Mouse (Mus musculus) neural tube, embryonic 14.5 days (tissue): ENCODE results near the gene Asb16. TPM values are rescaled to one million over a fixed set of nuclear protein-coding genes. Genes with fewer than 3 reads are reported as not detected.

Experiments used
- ATAC-seq: fragments of 200-750 bp; cut with Nextera tagmentation; 2 replicates; pipeline ENCODE4 v1.8.0; 2017; ENCODE audit warnings: low read depth, mild to moderate bottlenecking, moderate TSS enrichment, moderate library complexity
- H3K27ac ChIP-seq: fragments of 300-500 bp; sonication (generic); 2 replicates; pipeline ENCODE4 v1.5.1; 2014; ENCODE audit warnings: low read depth, mild to moderate bottlenecking, control low read depth, low read length, moderate library complexity, mixed read lengths
- H3K27me3 ChIP-seq: fragments of 300-500 bp; sonication (generic); 2 replicates; pipeline ENCODE4 v1.6.1; 2014; ENCODE audit warnings: low read length; ENCODE audit not compliant: control insufficient read depth, insufficient read depth
- H3K36me3 ChIP-seq: fragments of 300-500 bp; sonication (generic); 2 replicates; pipeline ENCODE4 v1.6.1; 2014; ENCODE audit warnings: low read length, mixed read lengths; ENCODE audit not compliant: control insufficient read depth, insufficient read depth
- H3K4me1 ChIP-seq: fragments of 300-500 bp; sonication (generic); 2 replicates; pipeline ENCODE4 v1.6.1; 2014; ENCODE audit warnings: low read length; ENCODE audit not compliant: control insufficient read depth, insufficient read depth
- H3K4me2 ChIP-seq: fragments of 300-500 bp; sonication (generic); 2 replicates; pipeline ENCODE4 v1.6.1; 2014; ENCODE audit warnings: mild to moderate bottlenecking, low read depth, low read length, control low read depth
- H3K4me3 ChIP-seq: fragments of 300-500 bp; sonication (generic); 2 replicates; pipeline ENCODE4 v1.5.1; 2014; ENCODE audit warnings: low read depth, low read length, control low read depth, mixed read lengths
- H3K9ac ChIP-seq: fragments of 300-500 bp; sonication (generic); replicated peaks from 2 replicates; pipeline ENCODE4 v1.6.1; 2014; ENCODE audit warnings: low read depth, mild to moderate bottlenecking, control low read depth, low read length, mixed read lengths
- H3K9me3 ChIP-seq: fragments of 300-500 bp; sonication (generic); 2 replicates; pipeline ENCODE4 v1.6.1; 2016; ENCODE audit warnings: low read length; ENCODE audit not compliant: control insufficient read depth
- WGBS: fragments of 180-500 bp; shearing (Covaris S2); extraction: QIAGEN DNeasy Blood & Tissue Kit; methylation state at CpG from one replicate; pipeline ENCODE4 v1.1.7; 2014; 5-methylcytosine and 5-hydroxymethylcytosine counted together
- polyA plus RNA-seq: library from polyadenylated mRNA; unstranded; fragments of >200 nt; fragmentation: Nextera tagmentation; extraction: Ambion mirVana; gene quantifications from 2 replicates; pipeline ENCODE4 v1.2.1, GENCODE M21; 2014

Asb16 gene
- polyA plus RNA-seq, 1 experiment from 2014 or later: 0.23 TPM

DNA sequence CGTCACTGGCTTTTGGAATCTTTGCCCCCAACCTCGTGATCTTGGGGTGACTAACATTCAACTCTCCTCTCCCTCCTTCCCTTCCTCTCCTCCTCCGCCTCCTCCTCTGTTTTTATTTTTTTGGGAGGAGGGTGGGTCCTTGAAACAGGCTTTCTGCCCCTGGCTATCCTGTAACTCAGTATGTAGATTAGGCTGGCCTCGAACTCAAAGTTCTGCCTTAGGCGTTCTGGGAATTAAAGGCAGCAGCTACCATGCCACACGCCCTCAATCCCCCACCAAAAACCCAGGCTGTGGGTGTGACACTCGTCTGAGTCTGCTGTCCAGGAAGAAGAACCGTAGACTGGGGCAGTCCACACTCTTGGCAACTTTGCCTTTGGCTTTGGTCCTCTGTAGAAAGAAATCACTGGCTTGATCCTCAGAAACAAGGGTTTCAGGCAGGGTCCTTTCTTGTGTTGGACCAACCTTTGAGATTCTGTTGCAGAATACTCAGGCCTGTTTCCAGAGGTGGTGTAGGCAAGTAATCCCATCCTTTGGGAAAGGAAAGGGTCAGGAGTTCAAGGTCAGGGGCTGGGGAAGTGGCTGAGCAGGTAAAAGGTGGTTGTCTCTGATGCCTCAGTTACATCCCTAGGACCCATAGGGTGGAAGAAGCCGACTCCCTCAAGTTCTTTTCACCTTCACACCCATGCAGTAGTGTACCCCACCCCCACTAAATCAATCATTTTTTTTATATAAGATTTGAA, 19.0 kb upstream of the Asb16 start:
- Histone ChIP-seq H3K27me3 (no peaks in the 10 kb centered on the region), H3K4me3 (peak overlapping the region; percentile 37), H3K9ac (no peak overlapping the region), H3K27ac (no peak overlapping the region), H3K4me2 (peak overlapping the region; percentile 73; the same call in 1 of the 2 replicates), H3K4me1 (peaks cover 21% of the 10 kb centered on the region), H3K36me3 (no peaks in the 10 kb centered on the region), H3K9me3 (no peaks in the 10 kb centered on the region)
- ATAC-seq: no peak
- 14% methylated on average over 9 of the region's 9 CpGs for WGBS

- Histone ChIP-seq H3K4me3 (no peak overlapping the region), H3K9ac (no peak overlapping the region), H3K4me2 (no peak overlapping the region), H3K36me3 (no peaks in the 10 kb centered on the region), H3K27me3 (no peaks in the 10 kb centered on the region), H3K27ac (no peak overlapping the region), H3K4me1 (peaks cover 3% of the 10 kb centered on the region; the same call in 1 of the 2 replicates), H3K9me3 (no peaks in the 10 kb centered on the region)
- 31% methylated on average over 9 of the region's 9 CpGs for WGBS
- ATAC-seq: no peak
Observed at GRCm38 (mm10) chr11:102257514-102257913, 11.0 kb upstream of the Asb16 start.

GRCm38 (mm10) chr11:102258095-102258494, 10.4 kb upstream of the Asb16 start:
- ATAC-seq: no peak
- H3K4me2 ChIP-seq: no peak overlapping the region
- H3K27me3 ChIP-seq: no peaks in the 10 kb centered on the region
- H3K36me3 ChIP-seq: no peaks in the 10 kb centered on the region
- no peak overlapping the region for H3K9ac ChIP-seq
- 83% methylated on average over 6 of the region's 6 CpGs for WGBS
- H3K4me3 ChIP-seq: no peak overlapping the region
- no peak overlapping the region for H3K27ac ChIP-seq
- H3K4me1 ChIP-seq: peaks cover 3% of the 10 kb centered on the region; the same call in 1 of the 2 replicates
- no peaks in the 10 kb centered on the region for H3K9me3 ChIP-seq

- Histone ChIP-seq H3K27ac (no peak overlapping the region), H3K4me2 (no peak overlapping the region), H3K27me3 (no peaks in the 10 kb centered on the region), H3K4me1 (peaks cover 3% of the 10 kb centered on the region; the same call in 1 of the 2 replicates), H3K4me3 (no peak overlapping the region), H3K36me3 (no peaks in the 10 kb centered on the region), H3K9ac (no peak overlapping the region), H3K9me3 (no peaks in the 10 kb centered on the region)
- WGBS: 88% methylated on average over 3 of the region's 3 CpGs
- ATAC-seq: no peak
Observed at GRCm38 (mm10) chr11:102258521-102258920, 10.0 kb upstream of the Asb16 start.

DNA sequence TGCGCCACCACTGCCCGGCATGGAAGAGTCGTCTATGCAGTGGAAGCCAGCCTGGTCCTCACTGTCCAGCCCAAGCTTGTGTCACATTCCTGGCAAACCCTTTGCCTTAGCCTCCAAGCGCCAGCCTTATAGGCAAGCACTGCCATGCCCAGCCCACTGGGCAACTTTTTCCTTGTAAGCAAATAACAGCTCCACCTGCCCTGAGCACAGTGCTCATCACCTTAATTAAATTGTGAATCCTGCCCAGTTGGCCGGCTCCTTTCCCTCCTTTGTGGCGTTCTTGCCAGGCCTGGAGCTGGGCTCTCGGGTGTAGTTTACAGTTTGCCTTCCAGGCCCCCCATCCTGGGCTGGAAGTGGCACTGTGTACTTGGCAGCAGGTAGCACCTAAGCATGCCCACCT, 5.3 kb upstream of the Asb16 start:
- WGBS: 94% methylated on average over 7 of the region's 7 CpGs
- Histone ChIP-seq H3K36me3 (no peaks in the 10 kb centered on the region), H3K4me3 (no peak overlapping the region), H3K27me3 (no peaks in the 10 kb centered on the region), H3K4me2 (no peak overlapping the region), H3K9ac (no peak overlapping the region), H3K4me1 (no peaks in the 10 kb centered on the region), H3K27ac (no peak overlapping the region), H3K9me3 (no peaks in the 10 kb centered on the region)
- no peak for ATAC-seq

DNA sequence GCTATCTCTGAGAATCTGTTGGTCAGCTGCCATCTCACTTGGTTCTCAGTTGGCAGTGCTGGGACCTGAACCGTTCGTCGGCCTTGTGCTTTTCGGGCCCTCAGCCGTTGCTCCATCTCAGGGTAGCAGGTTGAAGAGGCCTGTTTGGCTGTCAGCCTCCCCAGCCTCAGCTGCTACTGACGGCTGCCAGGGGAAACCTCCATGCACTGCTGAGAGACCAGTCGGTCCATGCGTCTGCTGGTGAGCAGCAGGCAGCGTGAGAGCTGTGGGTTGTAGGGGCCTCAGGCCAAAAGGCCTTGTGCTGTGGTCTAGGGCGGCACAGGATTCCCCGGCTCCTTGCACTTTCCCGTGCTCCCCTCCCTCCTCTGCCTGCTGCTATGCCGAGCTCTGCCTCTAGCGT, 2.7 kb upstream of the Asb16 start:
- ATAC-seq: no peak
- WGBS: 76% methylated on average over 14 of the region's 14 CpGs
- Histone ChIP-seq H3K36me3 (no peaks in the 10 kb centered on the region), H3K4me1 (no peaks in the 10 kb centered on the region), H3K9me3 (no peaks in the 10 kb centered on the region), H3K27ac (no peak overlapping the region), H3K4me3 (no peak overlapping the region), H3K4me2 (no peak overlapping the region), H3K9ac (no peak overlapping the region), H3K27me3 (no peaks in the 10 kb centered on the region)

GRCm38 (mm10) chr11:102266631-102267355, 1.8 kb upstream of the Asb16 start:
- WGBS: 89% methylated on average over 8 of the region's 8 CpGs

GRCm38 (mm10) chr11:102267480-102267879, 1.1 kb upstream of the Asb16 start:
- ATAC-seq: peak; percentile 71; the same call in 1 of the 2 replicates
- 9% methylated on average over 11 of the region's 11 CpGs for WGBS
- Histone ChIP-seq H3K36me3 (no peaks in the 10 kb centered on the region), H3K27ac (no peak overlapping the region), H3K9ac (no peak overlapping the region), H3K27me3 (no peaks in the 10 kb centered on the region), H3K4me1 (no peaks in the 10 kb centered on the region), H3K9me3 (no peaks in the 10 kb centered on the region), H3K4me2 (0 out of 2 replicates have a peak overlapping the region, but pooled peaks have one; percentile 12), H3K4me3 (no peak overlapping the region)

More at GRCm38 (mm10) chr11:102266631-102267355, 1.8 kb upstream of the Asb16 start:
- Histone ChIP-seq H3K4me3 (no peak overlapping the region), H3K27ac (no peak overlapping the region), H3K9me3 (no peaks in the 10 kb centered on the region), H3K27me3 (no peaks in the 10 kb centered on the region), H3K36me3 (no peaks in the 10 kb centered on the region), H3K4me1 (no peaks in the 10 kb centered on the region), H3K4me2 (no peak overlapping the region), H3K9ac (no peak overlapping the region)
- ATAC-seq: no peak

DNA sequence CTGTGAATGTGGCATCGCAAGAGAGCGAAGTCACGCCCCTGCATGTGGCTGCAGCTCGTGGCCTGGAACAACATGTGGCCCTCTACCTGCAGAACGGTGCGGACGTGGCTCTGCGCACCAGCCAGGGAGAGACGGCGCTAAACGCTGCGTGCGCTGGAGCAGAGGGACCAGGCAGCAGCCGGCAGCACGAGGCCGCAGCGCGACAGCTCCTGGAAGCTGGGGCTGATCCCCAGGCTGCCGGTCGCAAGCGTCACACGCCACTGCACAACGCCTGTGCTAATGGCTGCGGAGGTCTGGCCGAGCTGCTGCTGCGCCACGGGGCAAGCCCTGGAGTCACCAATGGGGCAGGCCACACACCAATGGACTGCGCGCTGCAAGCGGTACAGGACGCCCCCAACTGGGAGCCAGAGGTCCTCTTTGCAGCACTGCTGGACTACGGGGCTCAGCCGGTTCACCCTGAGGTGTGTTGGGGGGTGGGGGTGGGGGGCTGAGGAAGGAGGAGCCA, 7.9 kb downstream of the Asb16 start:
- no peak overlapping the region for H3K27ac ChIP-seq
- no peaks in the 10 kb centered on the region for H3K36me3 ChIP-seq
- 1% methylated on average over 33 of the region's 33 CpGs for WGBS
- H3K9ac ChIP-seq: peak overlapping the region; percentile 50
- H3K4me3 ChIP-seq: peak overlapping the region; percentile 33
- peak; percentile 72 for ATAC-seq
- peak overlapping the region; percentile 80 for H3K4me2 ChIP-seq
- H3K27me3 ChIP-seq: no peaks in the 10 kb centered on the region
- peaks cover 7% of the 10 kb centered on the region; the same call in 1 of the 2 replicates for H3K4me1 ChIP-seq
- no peaks in the 10 kb centered on the region for H3K9me3 ChIP-seq
